Mouse (Mus musculus): ENCODE measurements around the gene Stk4. TPM values are rescaled to one million over a fixed set of nuclear protein-coding genes. Genes with fewer than 3 reads are reported as not detected.

The Stk4 gene
- total RNA-seq, 2 experiments from 2014 or later = 17.0 to 20.4 TPM

DNA sequence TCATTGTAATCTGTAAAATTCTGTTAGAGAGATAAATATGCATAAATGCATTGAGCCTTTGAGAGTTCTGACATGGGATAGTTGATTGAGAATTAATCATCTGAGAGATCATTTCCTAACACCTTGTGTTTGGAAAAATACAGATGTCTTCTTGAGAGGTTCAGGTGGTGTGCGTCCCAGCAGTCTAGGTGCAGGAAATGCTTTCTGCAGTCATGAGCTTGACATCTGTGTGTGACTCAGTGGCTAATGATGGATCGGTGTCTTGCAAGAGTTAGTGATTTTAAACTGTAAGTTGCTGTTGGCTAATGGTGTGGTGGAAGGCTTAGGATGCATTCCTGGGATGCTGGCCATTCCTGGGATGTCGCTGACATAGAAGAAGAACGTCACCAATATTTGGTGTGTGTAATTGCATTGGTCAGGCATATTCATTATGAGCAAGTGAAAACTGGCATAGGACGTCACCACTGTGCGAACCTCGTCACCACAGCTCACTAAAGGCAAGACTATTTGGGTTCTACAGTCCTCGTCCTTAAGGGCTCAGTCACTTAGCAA is 6.8 kb downstream of the Stk4 start:
- intact Hi-C loops (cut with DNase I) = no loop called here
- DNase-seq = no peak

DNA sequence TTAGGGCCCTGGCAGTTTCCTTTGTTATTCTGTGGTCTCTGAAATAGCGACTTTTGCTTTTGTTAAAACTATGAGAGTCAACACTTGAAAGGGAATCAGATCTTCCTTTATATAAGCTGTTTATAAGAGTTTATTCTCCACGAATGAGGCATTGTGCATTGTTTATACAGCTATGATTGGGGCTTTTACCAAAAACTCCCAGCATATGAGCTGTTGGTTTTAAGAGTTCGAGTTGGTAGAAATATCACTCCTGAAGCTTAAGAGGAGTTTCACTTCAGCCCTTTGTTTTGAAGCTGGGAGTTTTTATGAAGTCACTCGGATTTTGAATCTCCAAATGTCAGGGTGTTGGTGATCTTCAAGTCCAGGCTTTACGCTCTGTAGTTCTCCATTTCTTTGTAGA is 7.8 kb downstream of the Stk4 start:
- intact Hi-C loops (cut with DNase I) = no loop called here
- DNase-seq = no peak

DNA sequence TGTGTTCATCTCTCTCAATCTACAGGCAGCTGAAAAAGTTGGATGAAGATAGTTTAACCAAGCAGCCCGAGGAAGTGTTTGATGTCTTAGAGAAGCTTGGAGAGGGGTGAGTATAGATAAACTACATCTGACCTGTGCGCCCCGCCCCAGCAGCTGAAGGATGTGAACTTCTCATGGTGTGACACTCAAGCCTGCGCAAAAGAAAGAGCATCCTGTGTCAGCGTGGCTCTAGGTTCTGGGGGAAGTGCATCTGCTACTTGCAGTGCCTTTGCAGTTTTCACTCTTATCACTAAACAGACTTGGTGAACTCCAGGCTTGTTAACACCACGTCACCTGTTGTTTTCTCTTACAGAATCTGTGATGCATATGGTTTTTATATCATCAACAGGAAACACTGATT is 9.4 kb downstream of the Stk4 start:
- DNase-seq = no peak
- intact Hi-C loops (cut with DNase I) = no loop called here

DNA sequence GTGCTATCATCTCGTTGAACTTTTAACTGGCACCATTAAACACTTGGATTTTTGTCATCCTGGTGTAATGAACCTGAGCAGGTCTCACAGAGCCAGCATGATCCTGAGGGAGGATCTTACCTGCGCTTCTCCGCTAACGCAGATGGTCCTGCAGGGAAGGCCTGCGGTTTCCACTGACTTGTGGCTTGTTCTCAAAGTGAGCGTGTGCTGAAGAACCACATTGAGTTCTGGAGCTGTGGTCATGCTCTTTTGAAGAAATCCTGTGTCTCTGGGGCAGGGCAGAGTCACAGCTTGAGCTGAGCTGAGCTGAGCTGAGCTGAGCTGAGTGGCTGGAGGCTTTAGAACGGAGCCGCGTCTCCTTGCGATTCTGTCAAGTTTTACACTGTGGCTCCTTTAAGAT is 11.5 kb downstream of the Stk4 start:
- intact Hi-C loops (cut with DNase I) = no loop called here
- DNase-seq = no peak

DNA sequence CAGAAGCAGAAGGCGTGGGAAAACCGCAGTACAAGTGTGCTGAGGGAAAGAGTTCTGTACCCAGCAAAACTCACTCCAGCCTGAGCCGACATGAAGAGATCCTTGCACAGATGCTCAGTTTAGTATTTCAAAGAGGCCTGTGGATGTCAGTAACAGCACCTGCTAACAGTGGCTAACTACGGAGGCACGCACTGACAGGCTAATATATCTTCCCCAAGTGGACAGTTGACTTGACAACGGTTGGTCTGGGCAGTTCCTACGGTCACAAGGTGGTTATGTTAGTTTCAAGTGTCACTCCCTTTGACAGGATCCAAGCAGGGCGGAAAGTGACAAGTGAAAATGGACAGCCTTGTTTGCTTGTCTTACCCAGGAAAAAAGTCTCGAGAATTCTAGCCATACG is 12.1 kb downstream of the Stk4 start:
- intact Hi-C loops (cut with DNase I) = no loop called here

DNA sequence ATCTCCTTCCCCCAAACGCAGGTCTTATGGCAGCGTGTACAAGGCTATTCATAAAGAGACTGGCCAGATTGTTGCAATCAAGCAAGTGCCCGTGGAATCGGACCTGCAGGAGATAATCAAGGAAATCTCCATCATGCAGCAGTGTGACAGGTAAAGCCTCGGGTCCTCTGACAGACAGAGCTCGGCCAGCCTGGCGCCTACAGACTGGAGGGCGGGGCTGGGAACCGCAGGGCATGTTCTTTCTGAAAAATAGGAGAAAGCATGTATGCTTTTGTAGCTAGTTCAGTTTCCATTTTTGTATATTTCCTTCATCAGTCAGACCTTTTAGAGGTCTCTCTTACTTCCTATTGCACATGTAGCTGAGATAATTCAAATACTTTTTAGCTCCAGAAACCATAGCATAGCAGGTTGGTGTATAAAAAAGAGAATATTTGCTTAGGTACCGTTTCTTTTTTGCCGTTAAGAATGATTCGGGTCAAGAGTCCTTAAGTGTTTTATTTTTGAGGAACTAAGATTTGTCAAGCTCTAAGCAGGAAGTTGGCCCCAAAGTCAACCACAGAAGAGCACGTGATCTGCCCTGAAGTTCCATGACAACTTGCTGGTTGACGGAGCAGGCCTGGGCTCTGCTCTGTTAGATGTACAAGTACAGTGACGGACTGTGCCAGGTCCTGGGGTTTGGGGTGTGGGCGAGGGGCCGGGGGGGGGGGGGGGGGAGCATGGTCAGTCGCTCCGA is 13.7 kb downstream of the Stk4 start:
- DNase-seq = no peak
- intact Hi-C loops (cut with DNase I) = no loop called here

More for the DNA sequence above, 12.1 kb downstream of the Stk4 start:
- DNase-seq = no peak

DNA sequence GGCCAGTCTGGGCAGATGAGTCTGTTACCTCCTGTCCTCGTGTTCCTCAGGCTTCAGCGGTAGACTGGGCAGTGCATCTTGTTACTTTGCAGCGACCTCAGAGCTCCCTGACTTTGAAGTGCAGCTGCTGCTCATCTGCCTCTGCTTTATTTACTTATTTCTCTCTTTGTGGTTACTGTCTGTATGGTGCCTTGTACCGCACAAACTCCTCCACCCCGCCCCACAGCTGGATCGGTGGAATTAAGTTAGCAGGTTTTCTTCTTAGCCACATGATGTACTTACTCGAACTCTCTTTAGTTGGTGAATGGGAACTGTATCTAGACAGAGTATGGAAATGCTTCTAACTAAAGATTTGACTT is 14.2 kb downstream of the Stk4 start:
- intact Hi-C loops (cut with DNase I) = no loop called here

DNA sequence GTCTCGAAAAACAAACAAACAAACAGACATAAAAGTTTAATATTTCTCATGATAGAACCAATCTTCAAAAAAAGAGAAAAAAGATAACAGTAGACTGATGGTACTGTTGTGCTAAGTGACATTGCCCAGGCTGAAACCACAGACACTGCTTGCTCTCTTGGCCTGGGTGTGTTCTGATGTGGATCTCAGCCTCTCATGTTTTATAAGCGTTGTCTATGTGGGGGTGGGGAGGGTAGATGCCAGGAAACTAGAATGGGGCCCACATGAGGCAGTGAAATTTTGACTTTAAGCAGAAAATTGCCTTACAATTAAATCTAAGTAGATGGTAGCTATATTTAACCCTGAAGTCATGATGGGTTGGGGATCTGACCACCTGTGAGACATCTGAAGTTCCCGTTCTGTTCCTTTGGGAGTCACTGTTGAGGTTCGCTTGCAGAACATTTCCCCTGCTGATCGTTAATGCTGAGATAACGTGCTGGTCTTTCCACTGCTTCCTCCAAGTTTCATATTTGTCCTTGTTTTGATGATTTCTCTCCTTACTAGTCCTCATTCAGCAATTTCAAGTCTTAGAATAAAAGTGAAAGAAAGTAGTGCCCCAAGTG is 17.4 kb downstream of the Stk4 start:
- no peak for DNase-seq
- intact Hi-C loops (cut with DNase I) = no loop called here

More for the DNA sequence above, 14.2 kb downstream of the Stk4 start:
- DNase-seq = no peak

DNA sequence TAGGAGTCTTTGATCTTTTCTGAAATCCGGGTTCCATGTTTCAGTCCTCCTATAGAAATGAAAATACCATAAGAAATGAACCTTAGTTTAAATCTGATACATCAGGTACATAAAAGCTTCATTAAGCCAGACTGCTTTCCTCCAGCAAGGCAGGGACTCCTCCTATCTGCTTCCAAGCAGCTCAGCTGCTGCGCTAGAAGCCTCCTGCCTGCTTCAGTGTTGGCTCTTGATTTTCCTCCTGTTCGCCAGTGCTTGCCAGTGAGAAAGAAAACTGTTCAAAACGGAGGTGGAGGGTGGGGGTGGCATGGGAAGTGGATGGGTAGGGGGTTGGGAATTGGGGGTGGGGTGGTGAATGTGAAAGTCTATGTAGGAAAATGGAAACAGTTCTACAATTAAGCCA is 19.4 kb downstream of the Stk4 start:
- DNase-seq = no peak
- intact Hi-C loops (cut with DNase I) = no loop called here

DNA sequence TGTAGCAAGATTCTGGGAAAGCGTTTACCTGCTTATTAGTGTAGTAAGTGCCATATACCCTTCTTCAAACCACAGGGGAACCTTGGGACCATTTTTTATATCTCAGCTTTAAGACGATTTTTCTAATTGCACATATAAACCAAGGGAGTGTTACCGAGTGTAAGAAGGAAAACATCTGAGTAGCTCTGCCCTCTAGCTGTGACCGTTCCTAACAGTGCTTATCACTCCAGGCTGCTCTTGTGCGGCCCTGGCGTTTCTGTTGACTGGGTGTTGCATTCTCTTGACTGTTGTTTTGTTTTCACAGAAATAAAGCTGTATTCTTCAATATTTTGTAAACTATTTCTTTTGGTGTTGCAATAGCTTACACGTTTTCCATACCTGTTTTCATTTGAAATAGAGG is 24.0 kb downstream of the Stk4 start:
- DNase-seq = no peak
- intact Hi-C loops (cut with DNase I) = no loop called here

DNA sequence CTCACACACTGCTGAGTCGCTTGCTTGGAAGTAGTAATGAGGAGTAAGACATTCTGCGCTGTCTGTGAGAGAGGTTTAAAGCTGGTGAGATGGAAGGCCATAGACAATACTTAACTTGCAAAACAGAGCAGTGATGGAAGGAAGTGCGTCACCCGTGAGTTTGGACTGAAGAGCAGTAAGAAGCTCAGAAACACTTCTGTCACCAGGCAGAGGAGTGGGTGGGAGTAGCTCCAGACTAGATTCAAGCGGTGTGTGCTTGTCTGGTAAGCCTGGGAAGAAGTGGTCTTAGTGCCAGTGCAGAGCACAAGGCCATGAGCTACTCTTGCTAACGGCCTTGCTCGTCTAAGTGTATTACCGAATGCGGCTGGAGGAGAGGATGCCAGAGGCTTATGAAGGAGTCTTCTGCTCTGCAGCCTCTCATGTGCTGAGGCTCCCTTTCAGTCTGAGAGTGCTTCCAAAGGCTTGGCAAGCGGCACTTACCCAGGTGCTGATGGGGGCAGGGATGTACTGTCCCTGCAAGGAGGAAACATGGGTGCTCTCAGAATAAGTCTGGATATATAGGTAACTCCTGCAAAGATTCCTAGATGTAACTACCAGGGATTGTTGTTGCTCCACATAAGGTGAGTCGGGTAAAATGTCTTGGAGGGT is 28.6 kb downstream of the Stk4 start:
- DNase-seq = no peak
- intact Hi-C loops (cut with DNase I) = no loop called here

DNA sequence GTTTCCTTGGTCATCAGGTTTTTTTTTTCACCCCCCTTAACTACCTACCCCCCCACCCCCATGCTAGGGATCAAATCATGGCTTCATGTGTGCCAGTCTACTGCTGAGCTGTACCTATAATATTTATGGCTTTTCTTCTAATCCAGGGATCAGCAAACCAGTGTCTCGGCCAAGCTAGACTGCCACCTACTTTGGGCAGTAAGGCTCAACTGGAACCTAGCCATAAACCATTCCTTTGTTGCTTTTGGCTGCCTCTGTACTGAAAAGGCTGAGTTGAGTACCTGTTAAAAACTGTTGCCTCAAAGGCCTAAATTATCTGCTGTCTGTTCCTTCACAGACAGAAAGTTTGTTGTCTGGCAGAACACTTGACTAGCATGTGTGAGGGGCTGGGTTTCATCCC is 31.8 kb downstream of the Stk4 start:
- intact Hi-C loops (cut with DNase I) = loop anchor here (2.0 to 10.0 kb wide), 4 partner anchors 245 to 423 kb away; partner anchors contain the start of gene Slpi
- DNase-seq = no peak

DNA sequence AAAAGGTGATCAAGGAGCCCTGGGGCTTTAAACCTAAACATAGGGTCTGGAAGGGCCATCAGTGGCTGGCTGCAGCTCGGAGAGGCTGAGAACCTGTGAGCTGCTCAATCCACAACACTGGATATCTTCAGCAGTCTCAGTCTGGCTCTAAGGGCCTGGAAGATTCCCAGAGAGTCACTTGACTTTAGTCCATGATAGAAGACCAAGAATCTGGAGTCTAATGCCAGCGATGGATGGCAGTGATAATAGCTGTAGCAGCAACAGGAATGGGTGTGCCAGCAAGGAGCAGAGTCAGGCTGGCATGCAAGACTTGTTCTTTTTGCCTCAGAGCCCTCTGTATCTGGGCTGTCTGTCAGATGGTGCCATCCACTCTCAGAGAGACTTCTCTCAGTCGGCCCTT is 32.2 kb downstream of the Stk4 start:
- intact Hi-C loops (cut with DNase I) = loop anchor here (2.0 to 10.0 kb wide), 4 partner anchors 245 to 422 kb away; partner anchors contain the start of gene Slpi
- DNase-seq = no peak

DNA sequence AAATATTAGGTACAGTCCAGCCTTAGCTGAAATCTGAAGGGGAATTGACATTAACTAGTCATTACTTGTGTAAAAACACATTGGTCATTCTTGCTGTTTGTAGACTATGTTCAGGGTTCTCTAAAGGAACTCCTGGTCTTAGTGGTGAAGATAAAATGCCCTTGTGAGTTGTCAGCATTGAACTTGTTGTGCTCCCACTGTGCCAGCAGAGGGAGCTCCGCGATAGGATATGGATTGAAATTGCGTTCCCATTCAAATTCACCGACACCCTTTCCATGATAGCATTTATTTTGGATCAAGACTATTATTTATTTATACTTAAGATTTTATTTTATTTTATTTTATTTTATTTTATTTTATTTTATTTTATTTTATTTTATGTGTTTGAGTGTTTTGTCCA is 33.4 kb downstream of the Stk4 start:
- intact Hi-C loops (cut with DNase I) = loop anchor here (2.0 to 10.0 kb wide), 4 partner anchors 244 to 421 kb away; partner anchors contain the start of gene Slpi

DNA sequence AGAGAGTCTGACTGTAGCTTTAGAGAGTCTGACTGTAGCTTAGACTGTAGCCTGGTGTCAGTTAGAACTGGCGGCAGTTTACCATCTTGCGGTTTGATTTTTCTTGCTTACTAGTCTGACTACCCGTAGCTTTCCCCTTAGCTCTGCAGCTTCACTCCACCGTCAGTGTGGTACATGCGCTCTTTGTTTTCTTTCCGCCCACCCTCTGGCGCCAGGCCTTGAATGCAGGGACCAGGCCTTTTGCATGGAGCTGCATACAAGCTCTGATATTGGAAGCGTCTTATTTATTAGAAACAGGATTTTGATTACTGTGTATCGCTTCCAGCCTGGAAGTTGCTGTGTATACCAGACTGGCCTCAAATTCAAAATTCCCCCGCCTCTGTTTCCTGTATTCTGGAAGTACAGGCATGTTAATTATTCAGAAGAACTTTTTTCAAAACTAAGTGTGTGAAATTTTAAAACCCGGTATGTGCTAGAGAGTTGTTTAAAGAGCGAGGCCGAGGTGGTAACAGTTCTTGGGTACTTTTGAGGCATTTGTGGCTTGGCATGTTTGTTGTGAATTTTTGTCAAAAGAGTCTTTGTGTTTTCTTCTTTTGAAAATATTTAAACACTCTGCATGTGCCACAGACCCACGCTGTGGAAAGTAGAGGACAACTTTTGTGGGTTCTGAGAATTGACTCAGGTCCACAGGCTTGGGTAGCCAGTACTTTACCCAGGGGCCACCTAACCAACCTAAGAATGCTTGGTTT is 36.3 kb downstream of the Stk4 start:
- no peak for DNase-seq
- intact Hi-C loops (cut with DNase I) = loop anchor here (10.0 kb wide), 1 partner anchor 418 kb away; no protein-coding TSS in a partner anchor

More for the DNA sequence above, 33.4 kb downstream of the Stk4 start:
- DNase-seq = peak; percentile 67 to 78

DNA sequence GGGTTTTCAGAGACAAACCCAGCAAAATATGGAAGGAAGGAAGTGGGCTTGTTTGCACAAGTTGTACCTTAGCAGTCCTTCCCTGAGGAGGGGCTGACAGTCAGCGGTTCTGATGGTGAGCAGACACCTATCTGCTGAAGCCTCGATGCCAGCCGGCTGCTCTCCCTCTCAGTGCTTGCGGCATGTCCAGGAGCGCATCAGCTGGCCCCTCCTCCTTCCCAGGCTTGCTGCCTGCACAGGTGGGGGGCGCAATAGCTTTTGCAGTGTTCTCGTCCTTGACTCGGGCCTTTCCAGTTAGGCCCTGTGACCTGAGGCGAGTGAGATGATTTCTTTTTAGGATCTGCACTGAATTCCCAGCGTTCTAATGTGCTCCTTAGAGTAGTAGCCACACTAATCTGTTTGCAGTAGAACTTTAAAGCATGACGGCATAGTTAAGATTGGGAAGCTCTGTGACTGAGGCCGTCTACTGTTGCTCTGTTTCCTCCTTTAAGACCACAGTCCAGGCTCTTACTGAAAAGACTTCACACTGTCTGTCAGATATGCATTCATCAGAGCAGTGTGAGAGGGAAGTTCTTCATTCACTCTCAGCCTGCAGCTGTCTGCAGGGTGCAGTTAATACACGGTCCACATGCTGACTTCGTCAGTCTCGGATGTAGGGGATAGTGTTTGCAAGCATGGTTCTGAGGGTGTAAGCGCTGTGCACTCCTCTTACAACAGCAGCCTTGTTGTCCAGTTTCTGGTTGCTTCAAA is 37.2 kb downstream of the Stk4 start:
- intact Hi-C loops (cut with DNase I) = loop anchor here (10.0 kb wide), 1 partner anchor 418 kb away; no protein-coding TSS in a partner anchor
- DNase-seq = no peak

DNA sequence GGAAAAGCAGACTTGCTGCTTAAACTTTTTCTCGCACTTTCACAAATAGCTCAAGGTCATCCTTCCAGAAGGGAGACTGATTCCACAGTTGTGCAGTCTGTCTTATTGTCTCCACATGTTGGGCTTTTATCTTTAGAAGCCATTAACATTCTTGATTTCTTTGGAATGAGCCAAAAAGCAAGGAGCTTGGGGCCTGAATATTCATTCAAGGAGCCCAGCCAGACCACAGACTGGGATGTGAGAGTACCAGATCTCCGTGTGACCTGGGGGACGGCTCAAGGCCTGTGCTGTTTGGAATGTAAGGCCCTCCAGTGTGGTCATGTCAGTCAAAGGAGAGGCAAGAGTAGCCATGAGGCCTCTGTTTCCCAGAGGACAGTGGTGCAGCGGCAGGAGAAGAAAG is 38.4 kb downstream of the Stk4 start:
- intact Hi-C loops (cut with DNase I) = loop anchor here (10.0 kb wide), 1 partner anchor 416 kb away; no protein-coding TSS in a partner anchor
- no peak for DNase-seq

DNA sequence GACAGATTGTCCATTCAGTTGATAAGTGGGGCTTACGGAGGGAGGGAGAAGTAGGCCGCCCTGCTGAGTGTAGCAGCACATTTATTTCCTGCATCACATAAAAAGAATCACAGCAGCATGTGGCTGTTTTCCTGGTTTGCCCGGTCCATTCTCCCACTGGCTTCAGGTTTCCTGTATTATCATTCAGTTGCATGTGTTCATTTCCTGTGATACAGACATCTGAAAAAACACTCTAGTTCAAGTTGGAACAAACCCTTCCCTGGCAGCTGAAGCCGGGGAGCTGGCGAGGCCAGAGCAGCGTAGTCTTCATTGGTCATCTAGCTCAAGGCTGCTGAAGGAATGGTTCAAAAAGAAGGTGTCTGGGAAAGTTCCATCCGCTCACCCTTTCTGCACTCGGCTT is 41.4 kb downstream of the Stk4 start:
- intact Hi-C loops (cut with DNase I) = no loop called here
- DNase-seq = no peak

DNA sequence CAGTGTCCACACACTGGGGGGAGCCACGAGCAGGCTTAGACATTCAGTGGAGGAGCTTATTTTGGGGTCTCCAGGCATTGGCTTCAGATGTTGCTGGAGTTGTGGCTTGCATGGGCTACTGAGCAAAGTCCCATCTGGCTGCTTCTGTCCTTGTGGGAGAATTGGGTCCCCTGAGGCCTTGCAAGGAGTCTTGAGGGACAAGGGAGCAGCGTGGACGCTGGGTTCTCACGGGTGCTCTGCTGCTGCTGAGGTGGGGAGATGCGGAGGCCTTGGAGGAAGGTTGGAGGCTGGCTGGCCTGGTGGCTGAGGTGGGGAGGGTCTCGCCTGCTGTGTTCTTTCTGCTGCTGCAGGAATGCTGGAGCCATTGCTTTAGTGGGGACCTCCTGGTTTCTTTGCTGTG is 43.9 kb downstream of the Stk4 start:
- DNase-seq = no peak
- intact Hi-C loops (cut with DNase I) = no loop called here

DNA sequence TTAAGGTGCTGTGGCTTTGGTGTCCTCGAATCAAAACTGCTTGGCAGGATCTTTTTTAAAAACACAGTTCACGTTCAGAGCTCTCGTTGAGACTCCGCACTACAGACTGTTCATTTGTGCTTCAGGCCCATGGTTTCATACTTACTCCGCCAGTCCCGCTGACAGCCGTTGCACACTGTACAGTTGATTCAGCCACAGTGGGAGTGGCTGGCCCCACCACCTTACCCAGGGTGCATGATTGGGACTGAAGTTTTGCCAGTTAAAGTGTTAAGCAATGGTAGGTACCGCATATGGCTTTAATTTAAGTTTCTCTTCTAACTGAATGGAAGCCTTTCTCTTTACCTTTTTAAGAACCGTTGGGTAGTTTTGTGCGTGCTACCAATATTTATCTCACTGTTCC is 45.4 kb downstream of the Stk4 start:
- DNase-seq = no peak
- intact Hi-C loops (cut with DNase I) = no loop called here
